Mouse (Mus musculus) splenic B cell, adult 2 months (primary cell): Measurements from ENCODE around the gene Brd7.
A peak's percentile ranks its signal among the peaks of the same experiment; 100 is the strongest.

Experiments
- DNase-seq: peaks from one replicate; pipeline ENCODE4 v3.0.0-alpha.2; 2011; ENCODE audit warnings: low read depth, low spot score
- H3K27me3 ChIP-seq: 2 replicates; pipeline ENCODE4 v1.6.1; 2012; ENCODE audit warnings: mild to moderate bottlenecking, low read length, moderate library complexity, mixed read lengths; ENCODE audit not compliant: control insufficient read depth, poor library complexity, insufficient read depth, severe bottlenecking
- H3K36me3 ChIP-seq: 2 replicates; pipeline ENCODE4 v1.6.1; 2012; ENCODE audit warnings: mild to moderate bottlenecking, low read length, moderate library complexity, mixed read lengths; ENCODE audit not compliant: control insufficient read depth, poor library complexity, insufficient read depth, severe bottlenecking

Gene Brd7

GRCm38 (mm10) chr8:88328689-88329088, 33.3 kb downstream of the Brd7 start:
- DNase-seq: no peak
- Histone ChIP-seq H3K36me3 (peaks cover 28% of the 10 kb centered on the region), H3K27me3 (no peaks in the 10 kb centered on the region)

- H3K27me3 ChIP-seq: no peaks in the 10 kb centered on the region
- DNase-seq: no peak
- peaks cover 33% of the 10 kb centered on the region for H3K36me3 ChIP-seq
Measured at GRCm38 (mm10) chr8:88326328-88326727, 35.7 kb downstream of the Brd7 start.

- peaks cover 33% of the 10 kb centered on the region for H3K36me3 ChIP-seq
- H3K27me3 ChIP-seq: no peaks in the 10 kb centered on the region
- no peak for DNase-seq
Measured at GRCm38 (mm10) chr8:88325795-88326194, 36.2 kb downstream of the Brd7 start.

GRCm38 (mm10) chr8:88325251-88325650, 36.7 kb downstream of the Brd7 start:
- DNase-seq: no peak
- H3K27me3 ChIP-seq: no peaks in the 10 kb centered on the region
- H3K36me3 ChIP-seq: peaks cover 33% of the 10 kb centered on the region

- no peaks in the 10 kb centered on the region for H3K27me3 ChIP-seq
- DNase-seq: no peak
- H3K36me3 ChIP-seq: peaks cover 33% of the 10 kb centered on the region
Measured at GRCm38 (mm10) chr8:88324760-88325159, 37.2 kb downstream of the Brd7 start.

- H3K36me3 ChIP-seq: peaks cover 35% of the 10 kb centered on the region
- H3K27me3 ChIP-seq: no peaks in the 10 kb centered on the region
Measured at GRCm38 (mm10) chr8:88323523-88323922, 38.5 kb downstream of the Brd7 start.

GRCm38 (mm10) chr8:88321387-88321786, 40.6 kb downstream of the Brd7 start:
- Histone ChIP-seq H3K36me3 (peaks cover 31% of the 10 kb centered on the region), H3K27me3 (no peaks in the 10 kb centered on the region)
- DNase-seq: no peak

More at GRCm38 (mm10) chr8:88323523-88323922, 38.5 kb downstream of the Brd7 start:
- no peak for DNase-seq

GRCm38 (mm10) chr8:88320134-88320533, 41.9 kb downstream of the Brd7 start:
- no peak for DNase-seq
- Histone ChIP-seq H3K27me3 (no peaks in the 10 kb centered on the region), H3K36me3 (peaks cover 27% of the 10 kb centered on the region)

GRCm38 (mm10) chr8:88318151-88318550, 43.8 kb downstream of the Brd7 start:
- Histone ChIP-seq H3K36me3 (peaks cover 23% of the 10 kb centered on the region), H3K27me3 (no peaks in the 10 kb centered on the region)
- no peak for DNase-seq

- Histone ChIP-seq H3K36me3 (peaks cover 19% of the 10 kb centered on the region), H3K27me3 (no peaks in the 10 kb centered on the region)
- DNase-seq: no peak
Measured at GRCm38 (mm10) chr8:88317341-88317740, 44.7 kb downstream of the Brd7 start.

GRCm38 (mm10) chr8:88316139-88316931, 45.7 kb downstream of the Brd7 start:
- no peaks in the 10 kb centered on the region for H3K27me3 ChIP-seq
- DNase-seq: no peak
- peaks cover 13% of the 10 kb centered on the region for H3K36me3 ChIP-seq

- Histone ChIP-seq H3K36me3 (peaks cover 13% of the 10 kb centered on the region), H3K27me3 (no peaks in the 10 kb centered on the region)
- no peak for DNase-seq
Measured at GRCm38 (mm10) chr8:88315302-88315701, 46.7 kb downstream of the Brd7 start.

- DNase-seq: no peak
- Histone ChIP-seq H3K36me3 (peaks cover 10% of the 10 kb centered on the region), H3K27me3 (no peaks in the 10 kb centered on the region)
Measured at GRCm38 (mm10) chr8:88313991-88314390, 48.0 kb downstream of the Brd7 start.

GRCm38 (mm10) chr8:88312966-88313365, 49.0 kb downstream of the Brd7 start:
- H3K36me3 ChIP-seq: peaks cover 10% of the 10 kb centered on the region
- H3K27me3 ChIP-seq: no peaks in the 10 kb centered on the region
- no peak for DNase-seq

GRCm38 (mm10) chr8:88310286-88310685, 51.7 kb downstream of the Brd7 start:
- no peaks in the 10 kb centered on the region for H3K27me3 ChIP-seq
- peaks cover 5% of the 10 kb centered on the region for H3K36me3 ChIP-seq
- DNase-seq: no peak

GRCm38 (mm10) chr8:88309881-88310280, 52.1 kb downstream of the Brd7 start:
- DNase-seq: peak; percentile 57

More at GRCm38 (mm10) chr8:88309881-88310280, 52.1 kb downstream of the Brd7 start:
- H3K36me3 ChIP-seq: peaks cover 5% of the 10 kb centered on the region
- H3K27me3 ChIP-seq: no peaks in the 10 kb centered on the region
